Mouse (Mus musculus) testis, adult 2 months (tissue): ENCODE results near the gene Cyp2r1. TPM values are rescaled to one million over a fixed set of nuclear protein-coding genes. Genes with fewer than 3 reads are reported as not detected.

Experiments used
- H3K27ac ChIP-seq: fragments of 200-500 bp; 2 replicates; pipeline ENCODE4 v1.5.1; 2012; ENCODE audit warnings: low read depth, low read length; ENCODE audit not compliant: control insufficient read depth, insufficient read depth
- H3K27me3 ChIP-seq: fragments of 200-500 bp; 2 replicates; pipeline ENCODE4 v1.6.1; 2012; ENCODE audit warnings: mild to moderate bottlenecking, low read length, moderate library complexity; ENCODE audit not compliant: control insufficient read depth, insufficient read depth
- H3K36me3 ChIP-seq: fragments of 200-500 bp; 2 replicates; pipeline ENCODE4 v1.6.1; 2012; ENCODE audit warnings: mild to moderate bottlenecking, low read length; ENCODE audit not compliant: control insufficient read depth, insufficient read depth
- H3K4me1 ChIP-seq: fragments of 200-500 bp; 2 replicates; pipeline ENCODE4 v1.6.1; 2012; ENCODE audit warnings: low read length; ENCODE audit not compliant: control insufficient read depth, insufficient read depth
- H3K4me3 ChIP-seq: fragments of 200-500 bp; 2 replicates; pipeline ENCODE4 v1.5.1; 2012; ENCODE audit warnings: low read depth, mild to moderate bottlenecking, low read length, moderate library complexity, mixed read lengths; ENCODE audit not compliant: control insufficient read depth
- CTCF ChIP-seq: fragments of 200-500 bp; IDR thresholded peaks from 2 replicates; pipeline ENCODE4 v1.5.1; 2012; ENCODE audit warnings: low read depth, mild to moderate bottlenecking, inconsistent platforms, low read length, moderate library complexity; ENCODE audit not compliant: control insufficient read depth, insufficient read depth, insufficient replicate concordance
- POLR2A ChIP-seq: fragments of 200-500 bp; IDR thresholded peaks from 2 replicates; pipeline ENCODE4 v1.6.1; 2012; ENCODE audit warnings: low read depth, mild to moderate bottlenecking, inconsistent platforms, low read length, moderate library complexity; ENCODE audit not compliant: control insufficient read depth
- polyA plus RNA-seq: library from polyadenylated mRNA; depleted of rRNA; stranded (reverse); fragments of >200 nt; gene quantifications from 2 replicates; pipeline ENCODE4 v1.2.3, GENCODE M21; 2012; rRNA removed

Cyp2r1 gene
- polyA plus RNA-seq, 1 experiment = 1.5 TPM

- Histone ChIP-seq H3K36me3 (peaks cover 2% of the 10 kb centered on the region), H3K4me1 (no peaks in the 10 kb centered on the region), H3K27me3 (no peaks in the 10 kb centered on the region), H3K4me3 (no peak overlapping the region), H3K27ac (no peak overlapping the region)
- TF ChIP-seq POLR2A = no peak
These were observed 26.6 kb downstream of the Cyp2r1 start for GRCm38 (mm10) chr7:114536179-114536578.

GRCm38 (mm10) chr7:114526245-114526644, 36.5 kb downstream of the Cyp2r1 start:
- Histone ChIP-seq H3K4me3 (no peak overlapping the region), H3K36me3 (no peaks in the 10 kb centered on the region), H3K27ac (no peak overlapping the region), H3K4me1 (no peaks in the 10 kb centered on the region), H3K27me3 (no peaks in the 10 kb centered on the region)
- TF ChIP-seq POLR2A (no peak), CTCF (no peak)

- Histone ChIP-seq H3K27ac (no peak overlapping the region), H3K27me3 (no peaks in the 10 kb centered on the region), H3K4me3 (no peak overlapping the region), H3K4me1 (no peaks in the 10 kb centered on the region), H3K36me3 (no peaks in the 10 kb centered on the region)
- TF ChIP-seq POLR2A (no peak), CTCF (no peak)
These were observed 42.6 kb downstream of the Cyp2r1 start for GRCm38 (mm10) chr7:114520122-114520521.

- Histone ChIP-seq H3K27me3 (no peaks in the 10 kb centered on the region), H3K4me3 (no peak overlapping the region), H3K27ac (no peak overlapping the region), H3K36me3 (no peaks in the 10 kb centered on the region), H3K4me1 (no peaks in the 10 kb centered on the region)
- no peak for TF ChIP-seq CTCF
- TF ChIP-seq POLR2A = no peak
These were observed 53.9 kb downstream of the Cyp2r1 start for GRCm38 (mm10) chr7:114508879-114509278.

Other genes starting within 250 kb of the Cyp2r1 start
- 23.8 and 31.1 TPM in 2 replicates for gene Pde3b, start 147.7 kb downstream of the Cyp2r1 start, polyA plus RNA-seq
- 2.9 and 3.6 TPM in 2 replicates for gene Calca, start 73.4 kb upstream of the Cyp2r1 start, polyA plus RNA-seq
- gene Calcb, start 155.7 kb upstream of the Cyp2r1 start, polyA plus RNA-seq = not detected in 2 replicates
- gene Insc, start 180.7 kb upstream of the Cyp2r1 start, polyA plus RNA-seq = 2.1 and 4.1 TPM in 2 replicates